Mouse (Mus musculus) E14TG2a.4 (cell line): ENCODE measurements at regions not wholly inside any gene's neighbourhood (a gene's known extent, or its start where the extent isn't known, plus 50 kb on each side); places are given as distances from the start of the nearest gene placed in this dataset.

Experiments used
- CTCF ChIP-seq: conservative IDR thresholded peaks from 2 replicates; pipeline ENCODE4 v1.5.1; 2014; ENCODE audit warnings: low read length
- NANOG ChIP-seq: IDR thresholded peaks from 2 replicates; pipeline ENCODE4 v1.6.1; 2014; ENCODE audit warnings: borderline replicate concordance, low read length, mixed read lengths
- POU5F1 ChIP-seq: IDR thresholded peaks from 2 replicates; pipeline ENCODE4 v1.6.1; 2014; ENCODE audit warnings: low read length, borderline replicate concordance

- TF ChIP-seq CTCF (no peak), POU5F1 (no peak), NANOG (no peak)
These were observed 96.6 kb upstream of the Gmds start for GRCm38 (mm10) chr13:32435136-32435535.
